Mouse (Mus musculus): Measurements from ENCODE around the gene Hcrt.
A peak's percentile ranks its signal among the peaks of the same experiment; 100 is the strongest.

The Hcrt gene

GRCm38 (mm10) chr11:100711783-100712615 lies 50.7 kb downstream of the Hcrt start, which contains the start of gene Kat2a:
Kat2a (minus strand) TSS chr11:100712465.
- DNase-seq (ENCODE audit: low spot score in 2 of 2): peak; percentile 69 to 75

All from urinary bladder, adult 18-20 months (tissue).